Mouse (Mus musculus): ENCODE data around the gene Enthd1. TPM values are rescaled to one million over a fixed set of nuclear protein-coding genes. Genes with fewer than 3 reads are reported as not detected.

Gene Enthd1
- polyA plus RNA-seq, 1 experiment from 2014 or later: not detected

DNA sequence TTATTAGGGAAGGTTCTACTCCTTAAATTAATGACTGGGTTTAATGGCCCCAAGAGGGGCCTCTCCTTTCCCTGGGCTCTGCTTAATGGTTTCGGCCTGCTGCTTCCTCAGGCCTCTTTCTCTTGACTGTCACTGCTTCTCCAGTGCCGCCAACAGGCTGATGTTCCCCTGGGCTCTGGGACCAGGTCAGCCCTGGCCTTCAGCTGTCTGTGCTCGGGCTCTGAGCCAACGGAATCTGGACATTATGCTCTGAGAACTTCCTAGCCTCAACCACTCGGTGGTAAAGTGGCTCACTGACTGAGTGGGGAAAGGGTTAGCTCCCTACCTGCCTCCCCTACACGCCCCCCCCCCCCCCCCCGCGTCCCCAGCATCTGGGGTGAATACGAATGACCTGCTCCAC, 147.9 kb downstream of the Enthd1 start:
- Histone ChIP-seq H3K36me3 (ENCODE audit: control insufficient read depth, insufficient read depth, low read length) (no peaks in the 10 kb centered on the region), H3K4me3 (ENCODE audit: low read depth, low read length) (no peak overlapping the region), H3K4me1 (ENCODE audit: control insufficient read depth, insufficient read depth, low read length) (no peaks in the 10 kb centered on the region; the same call in 1 of the 2 replicates), H3K9me3 (ENCODE audit: control insufficient read depth, low read length) (no peaks in the 10 kb centered on the region), H3K27ac (ENCODE audit: low read depth, low read length) (no peak overlapping the region), H3K27me3 (ENCODE audit: control insufficient read depth, insufficient read depth, low read length) (no peaks in the 10 kb centered on the region), H3K9ac (replicated peaks; ENCODE audit: low read depth, low read length) (no peak overlapping the region), H3K4me2 (ENCODE audit: low read depth, low read length) (no peak overlapping the region)
- no peak for ATAC-seq (ENCODE audit: low read depth)
- 56% methylated on average over 7 of the region's 9 CpGs for whole genome bisulfite sequencing

- Histone ChIP-seq H3K27ac (ENCODE audit: low read depth, low read length) (no peak overlapping the region), H3K4me2 (ENCODE audit: low read depth, low read length) (no peak overlapping the region), H3K27me3 (ENCODE audit: control insufficient read depth, insufficient read depth, low read length) (no peaks in the 10 kb centered on the region), H3K36me3 (ENCODE audit: control insufficient read depth, insufficient read depth, low read length) (no peaks in the 10 kb centered on the region), H3K4me3 (ENCODE audit: low read depth, low read length) (no peak overlapping the region), H3K9me3 (ENCODE audit: control insufficient read depth, low read length) (no peaks in the 10 kb centered on the region), H3K4me1 (ENCODE audit: control insufficient read depth, insufficient read depth, low read length) (no peaks in the 10 kb centered on the region; the same call in 1 of the 2 replicates), H3K9ac (replicated peaks; ENCODE audit: low read depth, low read length) (no peak overlapping the region)
- 66% methylated on average over 4 of the region's 4 CpGs for WGBS
- ATAC-seq (ENCODE audit: low read depth): no peak
Measured at GRCm38 (mm10) chr15:80415132-80415531, 149.8 kb downstream of the Enthd1 start.

DNA sequence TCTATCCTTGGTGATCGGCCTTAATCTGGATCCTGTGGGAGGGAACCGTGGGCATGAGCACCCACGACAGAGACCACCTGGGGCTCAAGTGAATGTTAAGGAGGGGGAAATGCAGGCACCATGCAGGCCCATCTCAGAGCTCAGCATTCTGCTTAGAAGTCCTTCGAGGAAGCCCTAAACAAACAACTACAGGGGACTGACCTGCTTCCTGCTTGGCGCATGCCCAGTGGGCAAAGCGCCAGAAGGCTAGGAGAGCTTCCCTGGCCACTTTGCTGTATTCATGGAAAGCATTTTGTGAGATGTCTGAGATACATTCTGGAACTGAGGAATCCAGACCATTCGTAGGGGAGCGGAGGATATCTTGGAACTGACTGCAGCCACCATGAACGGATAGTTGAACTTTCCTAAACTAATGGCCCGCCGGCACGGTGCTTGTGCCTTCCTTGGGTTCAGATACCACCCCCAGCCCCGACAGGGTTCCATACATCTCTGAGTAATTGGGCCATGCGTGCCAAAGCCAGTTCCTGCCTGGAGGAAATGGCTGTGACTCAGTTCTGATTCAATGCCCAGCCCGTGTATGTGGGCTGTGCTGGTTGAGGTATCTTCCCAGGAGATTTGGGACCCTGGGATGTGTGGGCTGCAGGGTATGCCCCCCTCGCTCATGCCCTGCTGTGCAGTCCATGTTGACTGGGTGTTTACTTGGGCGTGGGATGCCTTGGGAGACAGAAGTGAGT, 150.8 kb downstream of the Enthd1 start:
- no peaks in the 10 kb centered on the region for H3K27me3 ChIP-seq (ENCODE audit: control insufficient read depth, insufficient read depth, low read length)
- ATAC-seq (ENCODE audit: low read depth): no peak
- 84% methylated on average over 17 of the region's 17 CpGs for WGBS
- H3K4me2 ChIP-seq (ENCODE audit: low read depth, low read length): no peak overlapping the region
- no peak overlapping the region for H3K9ac ChIP-seq (replicated peaks; ENCODE audit: low read depth, low read length)
- H3K9me3 ChIP-seq (ENCODE audit: control insufficient read depth, low read length): no peaks in the 10 kb centered on the region
- H3K4me1 ChIP-seq (ENCODE audit: control insufficient read depth, insufficient read depth, low read length): no peaks in the 10 kb centered on the region; the same call in 1 of the 2 replicates
- no peaks in the 10 kb centered on the region for H3K36me3 ChIP-seq (ENCODE audit: control insufficient read depth, insufficient read depth, low read length)
- H3K4me3 ChIP-seq (ENCODE audit: low read depth, low read length): no peak overlapping the region
- H3K27ac ChIP-seq (ENCODE audit: low read depth, low read length): no peak overlapping the region

DNA sequence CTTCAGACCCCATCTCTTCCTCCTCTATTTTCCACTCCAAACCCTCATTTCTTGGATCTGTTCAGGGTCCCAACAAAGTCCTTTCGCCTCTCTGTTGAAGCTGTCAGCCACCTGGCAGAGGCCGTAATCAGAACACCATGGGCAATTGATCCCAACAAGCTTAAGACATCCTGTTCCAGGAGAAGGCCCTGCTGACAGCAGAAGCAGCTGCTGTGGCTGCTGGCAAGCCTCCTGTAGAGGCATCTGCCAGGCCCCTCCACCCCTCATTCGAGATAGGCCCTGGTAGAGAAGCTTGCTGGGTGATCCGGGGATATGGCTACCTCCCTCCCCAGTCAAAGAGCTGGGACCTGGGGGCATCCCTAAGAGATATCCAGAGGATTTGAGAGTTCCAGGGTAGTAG, 151.9 kb downstream of the Enthd1 start:
- Histone ChIP-seq H3K36me3 (ENCODE audit: control insufficient read depth, insufficient read depth, low read length) (no peaks in the 10 kb centered on the region), H3K4me2 (ENCODE audit: low read depth, low read length) (no peak overlapping the region), H3K9me3 (ENCODE audit: control insufficient read depth, low read length) (no peaks in the 10 kb centered on the region), H3K4me3 (ENCODE audit: low read depth, low read length) (no peak overlapping the region), H3K9ac (replicated peaks; ENCODE audit: low read depth, low read length) (no peak overlapping the region), H3K4me1 (ENCODE audit: control insufficient read depth, insufficient read depth, low read length) (no peaks in the 10 kb centered on the region; the same call in 1 of the 2 replicates), H3K27me3 (ENCODE audit: control insufficient read depth, insufficient read depth, low read length) (no peaks in the 10 kb centered on the region), H3K27ac (ENCODE audit: low read depth, low read length) (no peak overlapping the region)
- WGBS: 72% methylated on average over 4 of the region's 4 CpGs
- no peak for ATAC-seq (ENCODE audit: low read depth)

DNA sequence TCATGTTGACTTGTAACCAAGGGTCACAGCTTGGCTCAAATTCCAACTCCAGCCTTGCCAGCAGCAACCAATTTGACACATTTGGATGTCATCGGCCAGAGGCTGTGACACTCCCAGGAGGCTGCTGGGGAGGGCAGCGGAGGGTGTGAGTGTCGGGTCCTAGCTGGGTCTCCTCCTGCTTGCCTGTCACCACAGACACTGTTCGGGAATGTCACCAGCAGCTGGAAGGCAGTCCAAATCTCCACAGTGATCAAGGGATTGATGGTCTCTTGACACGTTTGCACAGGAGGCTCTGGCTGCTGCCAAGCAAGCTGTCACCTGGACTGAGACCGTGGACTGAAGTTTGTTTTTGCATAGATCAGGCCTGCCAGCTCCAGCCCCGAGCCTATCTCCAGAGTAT, 154.3 kb downstream of the Enthd1 start:
- Histone ChIP-seq H3K9ac (replicated peaks; ENCODE audit: low read depth, low read length) (no peak overlapping the region), H3K4me3 (ENCODE audit: low read depth, low read length) (no peak overlapping the region), H3K9me3 (ENCODE audit: control insufficient read depth, low read length) (no peaks in the 10 kb centered on the region), H3K4me2 (ENCODE audit: low read depth, low read length) (no peak overlapping the region), H3K36me3 (ENCODE audit: control insufficient read depth, insufficient read depth, low read length) (no peaks in the 10 kb centered on the region), H3K27me3 (ENCODE audit: control insufficient read depth, insufficient read depth, low read length) (no peaks in the 10 kb centered on the region), H3K4me1 (ENCODE audit: control insufficient read depth, insufficient read depth, low read length) (no peaks in the 10 kb centered on the region), H3K27ac (ENCODE audit: low read depth, low read length) (no peak overlapping the region)
- no peak for ATAC-seq (ENCODE audit: low read depth)
- whole genome bisulfite sequencing: 69% methylated on average over 7 of the region's 7 CpGs

- ATAC-seq (ENCODE audit: low read depth): no peak
- Histone ChIP-seq H3K4me3 (ENCODE audit: low read depth, low read length) (no peak overlapping the region), H3K36me3 (ENCODE audit: control insufficient read depth, insufficient read depth, low read length) (no peaks in the 10 kb centered on the region), H3K9me3 (ENCODE audit: control insufficient read depth, low read length) (no peaks in the 10 kb centered on the region), H3K4me2 (ENCODE audit: low read depth, low read length) (no peak overlapping the region), H3K4me1 (ENCODE audit: control insufficient read depth, insufficient read depth, low read length) (no peaks in the 10 kb centered on the region), H3K9ac (replicated peaks; ENCODE audit: low read depth, low read length) (no peak overlapping the region), H3K27me3 (ENCODE audit: control insufficient read depth, insufficient read depth, low read length) (no peaks in the 10 kb centered on the region), H3K27ac (ENCODE audit: low read depth, low read length) (no peak overlapping the region)
- WGBS: 50% methylated on average over 1 of the region's 1 CpGs
Measured at GRCm38 (mm10) chr15:80407873-80408272, 157.1 kb downstream of the Enthd1 start.

Other genes with a start within 250 kb of the Enthd1 start
- gene Grap2, start 7.4 kb upstream of the Enthd1 start, polyA plus RNA-seq (2014; fragmentation: Nextera tagmentation; extraction: Ambion mirVana): 0.32 and 0.37 TPM in 2 replicates
- 0.12 and 0.23 TPM in 2 replicates for gene Fam83f, start 106.7 kb upstream of the Enthd1 start, polyA plus RNA-seq (2014; fragmentation: Nextera tagmentation; extraction: Ambion mirVana)
- 26.5 and 27.4 TPM in 2 replicates for gene Tnrc6b, start 146.2 kb upstream of the Enthd1 start, polyA plus RNA-seq (2014; fragmentation: Nextera tagmentation; extraction: Ambion mirVana)

Measured in neural tube, embryonic 14.5 days (tissue).